In the genomic region with DNA sequence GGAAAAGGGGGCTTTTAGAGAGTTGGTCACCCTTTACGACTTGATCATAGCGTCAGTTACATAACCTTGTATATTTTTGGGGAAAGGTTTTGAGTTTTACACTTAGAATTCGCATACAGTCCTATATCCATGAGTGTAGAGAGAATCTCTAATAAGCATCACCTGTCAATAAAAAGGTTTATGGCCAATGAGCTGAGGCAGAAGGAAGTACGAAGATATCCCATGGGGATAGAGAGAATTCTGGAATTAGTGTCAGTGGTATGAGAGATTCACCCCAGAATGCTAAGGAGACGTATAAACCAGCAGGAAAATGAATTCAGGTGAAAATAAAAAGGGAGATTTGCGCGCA, we compare ENCODE assay signal across 11 mouse cellular contexts. TPM values are rescaled to one million over a fixed set of nuclear protein-coding genes. Genes with fewer than 3 reads are reported as not detected.
DNase-seq lines count a peak whose midpoint lies in the region; ATAC-seq and TF ChIP-seq lines count a peak whose summit lies in the region.
"Had no signal": no experiment of that assay in that cellular context is flagged by ENCODE, and none has a peak within 500 bp of the region (broad histone marks: within the 10 kb centered on the region; RNA-seq: fewer than 3 reads in every experiment).

No protein-coding gene starts in this region.

- H3K4me3 ChIP-seq in left cerebral cortex, adult 2 months = peak overlapping the region; percentile 43
- 0 out of 2 replicates have a peak overlapping the region, but pooled peaks have one; percentile 20 for H3K4me3 ChIP-seq in hindbrain, embryonic 10.5 days
- H3K4me3 ChIP-seq in intestine, embryonic 16.5 days (ENCODE audit: low read length) = peak overlapping the region; percentile 25; the same call in 1 of the 2 replicates
- H3K4me3 ChIP-seq in neural tube, embryonic 15.5 days (replicated peaks) = no peak overlapping the region; the same call in 1 of the 2 replicates

- no peaks in the 10 kb centered on the region for H3K36me3 ChIP-seq in hindbrain, embryonic 10.5 days
- no peaks in the 10 kb centered on the region for H3K36me3 ChIP-seq in intestine, embryonic 16.5 days (ENCODE audit: control insufficient read depth, insufficient read depth, low read length)
- H3K36me3 ChIP-seq in neural tube, embryonic 15.5 days = no peaks in the 10 kb centered on the region

- no peak for TF ChIP-seq CTCF in left cerebral cortex, adult 2 months (IDR thresholded peaks at IDR 0.05)

- no peak for ATAC-seq in intestine, embryonic 16.5 days
- ATAC-seq in neural tube, embryonic 15.5 days (ENCODE audit: low FRiP score) = peak; percentile 56

- intact Hi-C loops in left cerebral cortex, adult 2 months (cut with DNase I) = no loop called here

- H3K27ac ChIP-seq in left cerebral cortex, adult 2 months = peak overlapping the region; percentile 45
- no peak overlapping the region for H3K27ac ChIP-seq in hindbrain, embryonic 10.5 days
- no peak overlapping the region for H3K27ac ChIP-seq in intestine, embryonic 16.5 days (ENCODE audit: low read length)
- H3K27ac ChIP-seq in neural tube, embryonic 15.5 days (replicated peaks) = peak overlapping the region; percentile 64

- no peak overlapping the region for H3K9ac ChIP-seq in intestine, embryonic 16.5 days (ENCODE audit: low read depth, low read length)
- 0 out of 2 replicates have a peak overlapping the region, but pooled peaks have one; percentile 14 for H3K9ac ChIP-seq in neural tube, embryonic 15.5 days (replicated peaks)

- no peaks in the 10 kb centered on the region for H3K9me3 ChIP-seq in hindbrain, embryonic 10.5 days
- H3K9me3 ChIP-seq in intestine, embryonic 16.5 days (ENCODE audit: control insufficient read depth, low read length) = no peaks in the 10 kb centered on the region
- no peaks in the 10 kb centered on the region for H3K9me3 ChIP-seq in neural tube, embryonic 15.5 days (replicated peaks)
- H3K9me3 ChIP-seq: megakaryocyte, embryonic 14.5 days had no signal

- no peaks in the 10 kb centered on the region for H3K27me3 ChIP-seq in hindbrain, embryonic 10.5 days (ENCODE audit: insufficient read depth, poor library complexity, severe bottlenecking)
- no peaks in the 10 kb centered on the region for H3K27me3 ChIP-seq in intestine, embryonic 16.5 days (replicated peaks; ENCODE audit: control insufficient read depth, insufficient read depth, low read length)
- H3K27me3 ChIP-seq in neural tube, embryonic 15.5 days (replicated peaks) = no peaks in the 10 kb centered on the region
- H3K27me3 ChIP-seq: megakaryocyte, embryonic 14.5 days had no signal

- 77% methylated on average over 7 of the region's 7 CpGs for WGBS in hindbrain, embryonic 10.5 days
- 55% methylated on average over 7 of the region's 7 CpGs for WGBS in intestine, embryonic 16.5 days
- 43% methylated on average over 7 of the region's 7 CpGs for WGBS in neural tube, embryonic 15.5 days

- peaks cover 13% of the 10 kb centered on the region; the same call in 1 of the 2 replicates for H3K4me1 ChIP-seq in hindbrain, embryonic 10.5 days (replicated peaks)
- peaks cover 7% of the 10 kb centered on the region for H3K4me1 ChIP-seq in intestine, embryonic 16.5 days (ENCODE audit: control insufficient read depth, insufficient read depth, low read length)
- H3K4me1 ChIP-seq in neural tube, embryonic 15.5 days = peaks cover 12% of the 10 kb centered on the region

- DNase-seq in left cerebral cortex, adult 2 months (ENCODE audit: extremely low spot score in 1 of 2, low spot score in 2 of 2) = no peak
- DNase-seq in left cerebral cortex, adult 9 months (ENCODE audit: low spot score in 2 of 2) = no peak
- DNase-seq in hindbrain, embryonic 10.5 days (ENCODE audit: low spot score) = no peak
- DNase-seq in thymus, postnatal 36 days = no peak
- DNase-seq in cerebellum, adult 11 months = no peak

- H3K4me2 ChIP-seq in intestine, embryonic 16.5 days (ENCODE audit: low read depth, low read length) = peak overlapping the region; percentile 31
- peak overlapping the region; percentile 47 for H3K4me2 ChIP-seq in neural tube, embryonic 15.5 days

RNA-seq across cellular contexts. Expression of gene Lrrc72, which starts 45.4 kb away (rescaled TPM):
- not detected for total RNA-seq in left cerebral cortex, adult 2 months (2021)
- not detected in 2 replicates for polyA plus RNA-seq in hindbrain, embryonic 10.5 days (2016; fragmentation: Nextera tagmentation; extraction: Ambion mirVana)
- polyA plus RNA-seq in intestine, embryonic 16.5 days (2015; fragmentation: Nextera tagmentation; extraction: Ambion mirVana) = not detected in 2 replicates
- not detected in 2 replicates for polyA plus RNA-seq in neural tube, embryonic 15.5 days (2015; fragmentation: Nextera tagmentation; extraction: Ambion mirVana)
- total RNA-seq: adrenal gland, postnatal 36 days; common myeloid progenitor, adult 5-6 weeks; left cerebral cortex, postnatal 25 days had no signal

RNA-seq across cellular contexts. Expression of gene Bzw2, which starts 49.9 kb away (rescaled TPM):
- total RNA-seq in left cerebral cortex, adult 2 months (2021) = 10 to 100 TPM; 45.3 to 47.2 TPM
- 258 and 260 TPM in 2 replicates for polyA plus RNA-seq in hindbrain, embryonic 10.5 days (2016; fragmentation: Nextera tagmentation; extraction: Ambion mirVana)
- polyA plus RNA-seq in intestine, embryonic 16.5 days (2015; fragmentation: Nextera tagmentation; extraction: Ambion mirVana) = 153 and 180 TPM in 2 replicates
- 346 and 378 TPM in 2 replicates for polyA plus RNA-seq in neural tube, embryonic 15.5 days (2015; fragmentation: Nextera tagmentation; extraction: Ambion mirVana)

RNA-seq across cellular contexts. Expression of gene Ankmy2, which starts 50.9 kb away (rescaled TPM):
- total RNA-seq in left cerebral cortex, adult 2 months (2021) = 10 to 100 TPM; 51.9 to 53.7 TPM
- polyA plus RNA-seq in hindbrain, embryonic 10.5 days (2016; fragmentation: Nextera tagmentation; extraction: Ambion mirVana) = 20.5 and 23.3 TPM in 2 replicates
- 36.6 and 37.0 TPM in 2 replicates for polyA plus RNA-seq in intestine, embryonic 16.5 days (2015; fragmentation: Nextera tagmentation; extraction: Ambion mirVana)
- polyA plus RNA-seq in neural tube, embryonic 15.5 days (2015; fragmentation: Nextera tagmentation; extraction: Ambion mirVana) = 73.9 and 80.3 TPM in 2 replicates

Comparison
In these comparisons a context has a peak if more than half of its experiments do, and no peak if none do; other contexts are left out.
1. H3K27ac ChIP-seq: peak in left cerebral cortex, adult 2 months (single experiment) and neural tube, embryonic 15.5 days (single experiment); none in hindbrain, embryonic 10.5 days (single experiment) and intestine, embryonic 16.5 days (single experiment).